Mouse (Mus musculus) neutrophil, adult 59 days (primary cell): ENCODE data around the gene Tnxb. TPM values are rescaled to one million over a fixed set of nuclear protein-coding genes. Genes with fewer than 3 reads are reported as not detected.

ENCODE experiments used
- total RNA-seq, 2 experiments: library from RNA; stranded (reverse); gene quantifications; 1 replicate in 1 of 2; 2 replicates in 1 of 2; pipeline ENCODE4 v1.2.4; 2023

Gene Tnxb
- under 1 TPM in 1 of 2 experiments, not detected in 1; 0.07 TPM for total RNA-seq

GRCm38 (mm10) chr17:34670235-34670634 lies at the start of gene Tnxb:
Gene Tnxb, plus strand, starts transcription at chr17:34670535.

GRCm38 (mm10) chr17:34627943-34628643 lies 42.2 kb upstream of the Tnxb start, which contains the start of gene Ppt2:
Gene Ppt2, minus strand, starts transcription at chr17:34628510.

GRCm38 (mm10) chr17:34629221-34629751 lies 41.0 kb upstream of the Tnxb start, which contains the start of gene Prrt1:
Gene Prrt1, plus strand, starts transcription at chr17:34629533.

GRCm38 (mm10) chr17:34644608-34645007 lies 25.7 kb upstream of the Tnxb start, which contains the start of gene Fkbpl:
Gene Fkbpl, plus strand, starts transcription at chr17:34644764.

GRCm38 (mm10) chr17:34646906-34647787 lies 23.2 kb upstream of the Tnxb start, which contains the start of gene Atf6b:
Gene Atf6b, plus strand, starts transcription at chr17:34647146.

GRCm38 (mm10) chr17:34743719-34744118 lies 73.4 kb downstream of the Tnxb start, which contains the start of gene C4b:
Gene C4b, minus strand, starts transcription at chr17:34743882.

Other genes with a start within 250 kb of the Tnxb start
- not detected for gene Btnl4, start 193.2 kb upstream of the Tnxb start, total RNA-seq
- not detected for gene Btnl6, start 153.2 kb upstream of the Tnxb start, total RNA-seq
- under 1 TPM; 0.22 to 0.87 TPM for gene Notch4, start 106.3 kb upstream of the Tnxb start, total RNA-seq
- gene Gpsm3, start 80.7 kb upstream of the Tnxb start, total RNA-seq, result 100 to 1,000 TPM; 393 to 441 TPM
- gene Pbx2, start 79.3 kb upstream of the Tnxb start, total RNA-seq, result 10 to 100 TPM; 83.0 to 93.9 TPM
- 1 to 10 TPM; 7.1 to 8.5 TPM for gene Ager, start 72.7 kb upstream of the Tnxb start, total RNA-seq
- gene Rnf5, start 66.8 kb upstream of the Tnxb start, total RNA-seq, result 10 to 100 TPM; 36.7 to 38.2 TPM
- 10 to 100 TPM; 49.9 to 51.8 TPM for gene Agpat1, start 66.3 kb upstream of the Tnxb start, total RNA-seq
- 1 to 10 TPM; 2.7 to 7.8 TPM for gene Egfl8, start 54.6 kb upstream of the Tnxb start, total RNA-seq
- 10 to 100 TPM; 33.7 to 40.0 TPM for gene Ppt2, start 42.0 kb upstream of the Tnxb start, total RNA-seq
- gene Prrt1, start 41.0 kb upstream of the Tnxb start, total RNA-seq, result under 1 TPM in 1 of 2 experiments, not detected in 1; 0.53 TPM
- 10 to 100 TPM in 1 of 2 experiments, 1 to 10 TPM in 1; 9.7 to 16.6 TPM for gene Fkbpl, start 25.8 kb upstream of the Tnxb start, total RNA-seq
- gene Atf6b, start 23.4 kb upstream of the Tnxb start, total RNA-seq, result 10 to 100 TPM; 61.2 to 71.9 TPM
- 1 to 10 TPM in 1 of 2 experiments, under 1 TPM in 1; 0.38 to 1.2 TPM for gene C4b, start 73.3 kb downstream of the Tnxb start, total RNA-seq
- gene Cyp21a1, start 134.0 kb downstream of the Tnxb start, total RNA-seq, result not detected
- 10 to 100 TPM; 39.4 to 40.7 TPM for gene Stk19, start 166.4 kb downstream of the Tnxb start, total RNA-seq
- gene Dxo, start 166.5 kb downstream of the Tnxb start, total RNA-seq, result 10 to 100 TPM; 46.2 to 53.2 TPM
- 10 to 100 TPM; 83.2 to 91.6 TPM for gene Skiv2l, start 179.7 kb downstream of the Tnxb start, total RNA-seq
- 10 to 100 TPM; 24.1 to 27.8 TPM for gene Nelfe, start 179.9 kb downstream of the Tnxb start, total RNA-seq
- under 1 TPM; 0.64 to 0.73 TPM for gene Cfb, start 192.0 kb downstream of the Tnxb start, total RNA-seq
- 1 to 10 TPM; 2.7 to 2.8 TPM for gene Zbtb12, start 208.9 kb downstream of the Tnxb start, total RNA-seq
- gene Gm20547, start 211.5 kb downstream of the Tnxb start, total RNA-seq, result not detected
- gene C2, start 227.7 kb downstream of the Tnxb start, total RNA-seq, result 1 to 10 TPM in 1 of 2 experiments, under 1 TPM in 1; 0.22 to 1.6 TPM
- gene Ehmt2, start 227.9 kb downstream of the Tnxb start, total RNA-seq, result 10 to 100 TPM; 58.0 to 71.6 TPM
- gene Slc44a4, start 243.9 kb downstream of the Tnxb start, total RNA-seq, result under 1 TPM in 1 of 2 experiments, not detected in 1; 0.24 TPM